Mouse (Mus musculus) CH12.LX (cell line): ENCODE results near the gene Camta1. TPM values are rescaled to one million over a fixed set of nuclear protein-coding genes. Genes with fewer than 3 reads are reported as not detected.

ENCODE experiments used
- DNase-seq: peaks from one replicate; pipeline ENCODE4 v3.0.0-alpha.2; 2013; ENCODE audit errors: extremely low read depth
- H3K27ac ChIP-seq: 2 replicates; pipeline ENCODE4 v1.5.1; 2012; ENCODE audit warnings: low read depth, mild to moderate bottlenecking, control low read depth, moderate library complexity; ENCODE audit not compliant: insufficient read depth
- H3K27me3 ChIP-seq: replicated peaks from 2 replicates; pipeline ENCODE3; 2012; ENCODE audit warnings: inconsistent platforms
- H3K36me3 ChIP-seq, 2 experiments: replicated peaks in 1 of 2; 2 replicates each; pipeline versions ENCODE3 to v1.6.1; 2012; ENCODE audit warnings: inconsistent platforms in 1 of 2, low read length in 1 of 2, mild to moderate bottlenecking in 1 of 2, mixed read lengths in 1 of 2, moderate library complexity in 1 of 2; ENCODE audit not compliant: control insufficient read depth in 1 of 2, insufficient read depth in 1 of 2
- H3K4me1 ChIP-seq, 2 experiments: 2 replicates each; pipeline ENCODE4 v1.6.1; 2012; ENCODE audit warnings: inconsistent platforms in 1 of 2, moderate library complexity in 1 of 2; ENCODE audit not compliant: insufficient read depth in 2 of 2, control insufficient read depth in 1 of 2
- H3K4me2 ChIP-seq: 2 replicates; pipeline ENCODE4 v1.6.1; 2012; ENCODE audit warnings: low read depth, mild to moderate bottlenecking, control low read depth; ENCODE audit not compliant: poor library complexity, insufficient read depth, severe bottlenecking
- H3K4me3 ChIP-seq, 3 experiments: fragments of 150-350 bp in 1 of 3; sonication (generic) in 1 of 3; replicated peaks in 1 of 3; 2 replicates each; pipeline versions ENCODE3 to v1.5.1; 2011 to 2012; ENCODE audit warnings: low read depth in 2 of 3, low read length in 2 of 3, mild to moderate bottlenecking in 2 of 3, moderate library complexity in 2 of 3, control low read depth in 1 of 3, improper control_type of control experiment in 1 of 3, inconsistent platforms in 1 of 3, mixed read lengths in 1 of 3; ENCODE audit not compliant: poor library complexity in 1 of 3
- H3K79me2 ChIP-seq: replicated peaks from 2 replicates; pipeline ENCODE4 v1.6.1; 2012; ENCODE audit warnings: mild to moderate bottlenecking, moderate library complexity; ENCODE audit not compliant: control insufficient read depth, poor library complexity, insufficient read depth, severe bottlenecking; ENCODE audit errors: extremely low read depth
- H3K9ac ChIP-seq: 2 replicates; pipeline ENCODE4 v1.6.1; 2012; ENCODE audit warnings: low read depth, mild to moderate bottlenecking, control low read depth, moderate library complexity; ENCODE audit not compliant: insufficient read depth
- H3K9me3 ChIP-seq: replicated peaks from 2 replicates; pipeline ENCODE3; 2012; ENCODE audit warnings: low read length, inconsistent platforms, mixed read lengths
- BHLHE40 ChIP-seq: IDR thresholded peaks from 2 replicates; pipeline ENCODE4 v1.6.1; 2011; ENCODE audit warnings: mild to moderate bottlenecking, low read depth, low read length, improper control_type of control experiment
- CTCF ChIP-seq, 2 experiments: IDR thresholded peaks in 1 of 2; conservative IDR thresholded peaks in 1 of 2; 2 replicates each; pipeline ENCODE4 v1.5.1; 2011 to 2012; ENCODE audit warnings: low read depth in 2 of 2, low read length in 2 of 2, improper control_type of control experiment in 1 of 2, inconsistent platforms in 1 of 2, mild to moderate bottlenecking in 1 of 2, moderate library complexity in 1 of 2
- EP300 ChIP-seq: IDR thresholded peaks from 2 replicates; pipeline ENCODE4 v1.6.1; 2011; ENCODE audit warnings: low read length, improper control_type of control experiment
- GABPA ChIP-seq: IDR thresholded peaks from 2 replicates; pipeline ENCODE4 v1.6.1; 2012; ENCODE audit warnings: low read depth, low read length, improper control_type of control experiment, inconsistent platforms; ENCODE audit not compliant: insufficient replicate concordance
- HCFC1 ChIP-seq: IDR thresholded peaks from 2 replicates; pipeline ENCODE4 v1.6.1; 2012; ENCODE audit warnings: low read depth, mild to moderate bottlenecking, inconsistent platforms, low read length, improper control_type of control experiment
- IRF4 ChIP-seq: IDR thresholded peaks from 2 replicates; pipeline ENCODE4 v1.6.1; 2014; ENCODE audit warnings: low read depth, mild to moderate bottlenecking, inconsistent platforms, low read length, improper control_type of control experiment
- KAT2A ChIP-seq: IDR thresholded peaks from 2 replicates; pipeline ENCODE4 v1.6.1; 2012; ENCODE audit warnings: low read length, improper control_type of control experiment, inconsistent platforms; ENCODE audit not compliant: insufficient replicate concordance
- MAZ ChIP-seq: IDR thresholded peaks from 2 replicates; pipeline ENCODE4 v1.6.1; 2012; ENCODE audit warnings: low read depth, mild to moderate bottlenecking, inconsistent platforms, low read length, improper control_type of control experiment, moderate library complexity
- MXI1 ChIP-seq: IDR thresholded peaks from 2 replicates; pipeline ENCODE4 v1.6.1; 2011; ENCODE audit warnings: mild to moderate bottlenecking, low read depth, low read length, improper control_type of control experiment
- MYC ChIP-seq: IDR thresholded peaks from 2 replicates; pipeline ENCODE4 v1.6.1; 2011; ENCODE audit warnings: low read depth, mild to moderate bottlenecking, improper control_type of control experiment, low read length
- RAD21 ChIP-seq: IDR thresholded peaks from 2 replicates; pipeline ENCODE4 v1.6.1; 2011; ENCODE audit warnings: low read depth, mild to moderate bottlenecking, low read length, improper control_type of control experiment, moderate library complexity
- RCOR1 ChIP-seq: conservative IDR thresholded peaks from 2 replicates; pipeline ENCODE4 v1.6.1; 2012; ENCODE audit warnings: low read depth, mild to moderate bottlenecking, inconsistent platforms, low read length, improper control_type of control experiment
- SIN3A ChIP-seq: IDR thresholded peaks from 2 replicates; pipeline ENCODE4 v1.6.1; 2012; ENCODE audit warnings: low read length, improper control_type of control experiment, inconsistent platforms
- TCF12 ChIP-seq: IDR thresholded peaks from 2 replicates; pipeline ENCODE4 v1.6.1; 2014; ENCODE audit warnings: low read depth, mild to moderate bottlenecking, inconsistent platforms, low read length, improper control_type of control experiment
- UBTF ChIP-seq: IDR thresholded peaks from 2 replicates; pipeline ENCODE4 v1.6.1; 2012; ENCODE audit warnings: low read depth, mild to moderate bottlenecking, inconsistent platforms, low read length, improper control_type of control experiment, moderate library complexity
- USF1 ChIP-seq: IDR thresholded peaks from 2 replicates; pipeline ENCODE4 v1.6.1; 2014; ENCODE audit warnings: low read depth, mild to moderate bottlenecking, inconsistent platforms, low read length, improper control_type of control experiment
- ZC3H11A ChIP-seq: IDR thresholded peaks from 2 replicates; pipeline ENCODE4 v1.6.1; 2012; ENCODE audit warnings: low read depth, mild to moderate bottlenecking, inconsistent platforms, low read length, improper control_type of control experiment
- dilution Hi-C: fragments of 300-500 bp; cut with MboI; formaldehyde crosslinking; loops from 2 replicates; pipeline ENCODE4 v1.14.3; 2020; ENCODE audit warnings: low sequenced_read_pairs; ENCODE audit not compliant: extremely low pct_unique_long_range_greater_than_20kb, extremely low pct_ligation_motif_present
- in situ Hi-C: fragments of 300-500 bp; cut with MboI; formaldehyde crosslinking; loops from 3 replicates; pipeline ENCODE4 v1.14.3; 2019; ENCODE audit warnings: low sequenced_read_pairs, low pct_ligation_motif_present, low pct_unique_long_range_greater_than_20kb, mixed read lengths
- polyA plus RNA-seq: library from polyadenylated mRNA; unstranded; fragments of >175 nt; gene quantifications from 2 replicates; pipeline ENCODE4 v1.2.1, GENCODE M21; 2012; ENCODE audit warnings: low read depth; ENCODE audit not compliant: insufficient read length
- total RNA-seq, 2 experiments: library from RNA; depleted of rRNA; stranded (reverse); fragments of 300-350 nt in 1 of 2; fragments of >200 nt in 1 of 2; gene quantifications; 2 replicates each; pipeline ENCODE4 v1.2.3; 2012 to 2014

The Camta1 gene
- total and polyA plus RNA-seq, 3 experiments = 9.9 to 32.5 (median 15.3) TPM

GRCm38 (mm10) chr4:151328071-151328470, 533.6 kb downstream of the Camta1 start:
- DNase-seq = no peak
- no peaks in the 10 kb centered on the region for H3K36me3 ChIP-seq
- H3K4me1 ChIP-seq = no peaks in the 10 kb centered on the region
- no peak for TF ChIP-seq MYC
- TF ChIP-seq BHLHE40 = no peak
- TF ChIP-seq RAD21 = no peak
- no peak for TF ChIP-seq RCOR1
- TF ChIP-seq ZC3H11A = no peak
- TF ChIP-seq KAT2A = no peak
- TF ChIP-seq MXI1 = no peak
- TF ChIP-seq CTCF (conservative IDR thresholded peaks at IDR 0.05 in 1 of 2, IDR thresholded peaks at IDR 0.05 in 1 of 2; ENCODE audit: low read depth in 2 of 2, low read length in 2 of 2) = no peak
- no peak for TF ChIP-seq MAZ
- TF ChIP-seq HCFC1 = no peak
- no peak for TF ChIP-seq SIN3A
- TF ChIP-seq UBTF = no peak
- in situ Hi-C loops (no loop called here), dilution Hi-C loops (no loop called here)
- H3K27me3 ChIP-seq = no peaks in the 10 kb centered on the region
- H3K9me3 ChIP-seq = peaks cover 92% of the 10 kb centered on the region
- H3K27ac ChIP-seq = no peak overlapping the region
- H3K9ac ChIP-seq = no peak overlapping the region
- no peak overlapping the region for H3K4me2 ChIP-seq
- no peak overlapping the region for H3K4me3 ChIP-seq
- H3K79me2 ChIP-seq = no peaks in the 10 kb centered on the region

DNA sequence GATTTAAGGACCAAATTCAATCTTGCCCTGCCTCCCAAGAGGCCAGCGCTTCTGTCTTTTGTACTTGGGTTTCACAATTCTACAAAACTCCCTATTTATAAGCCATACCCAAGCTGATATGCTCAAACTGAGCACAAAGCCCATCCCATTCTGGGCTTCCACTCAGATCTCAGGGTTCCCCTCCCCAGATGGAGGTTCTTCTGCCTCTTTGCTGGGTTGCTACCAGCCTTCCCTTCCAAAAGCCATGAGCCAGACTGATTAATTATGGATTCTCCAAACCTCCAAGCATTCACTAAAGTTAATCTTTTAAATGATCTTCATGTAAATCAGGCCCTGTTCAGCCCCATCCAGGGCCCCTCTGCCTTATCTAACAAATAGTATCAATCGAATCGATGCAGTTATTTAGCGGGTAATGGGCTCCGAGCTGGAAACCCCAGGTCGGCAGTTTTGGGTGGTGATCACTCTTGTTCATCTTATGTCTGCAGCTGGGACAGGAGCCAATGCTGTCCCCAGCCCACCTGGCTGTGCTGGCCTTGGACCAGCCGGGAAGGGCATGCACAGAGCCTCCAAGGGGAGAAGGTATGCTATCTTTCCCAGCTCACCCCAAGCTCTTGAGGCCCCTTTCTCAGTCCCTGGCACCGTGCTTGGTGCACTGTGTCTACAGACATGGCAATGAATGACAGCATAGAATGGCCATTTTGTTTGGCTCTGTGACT, 534.5 kb downstream of the Camta1 start:
- DNase-seq = no peak
- dilution Hi-C loops = no loop called here
- H3K4me1 ChIP-seq = no peaks in the 10 kb centered on the region
- H3K9me3 ChIP-seq = peaks cover 91% of the 10 kb centered on the region
- no peak for TF ChIP-seq BHLHE40
- no peak for TF ChIP-seq CTCF (conservative IDR thresholded peaks at IDR 0.05 in 1 of 2, IDR thresholded peaks at IDR 0.05 in 1 of 2; ENCODE audit: low read depth in 2 of 2, low read length in 2 of 2)
- TF ChIP-seq IRF4 = no peak
- TF ChIP-seq USF1 = no peak
- no peak for TF ChIP-seq UBTF
- TF ChIP-seq GABPA = no peak
- TF ChIP-seq TCF12 = no peak
- no peak for TF ChIP-seq SIN3A
- TF ChIP-seq EP300 = no peak
- TF ChIP-seq, all 38 proteins: peak for 0
- Histone ChIP-seq H3K27ac (no peak overlapping the region), H3K27me3 (no peaks in the 10 kb centered on the region), H3K9ac (no peak overlapping the region), H3K4me2 (no peak overlapping the region), H3K36me3 (no peaks in the 10 kb centered on the region), H3K4me3 (no peak overlapping the region), H3K79me2 (no peaks in the 10 kb centered on the region)
- in situ Hi-C loops = no loop called here
